Mouse (Mus musculus): ENCODE data around the gene Nfkbie.

The Nfkbie gene

GRCm38 (mm10) chr17:45596631-45597396 lies 41.3 kb downstream of the Nfkbie start:
- no peak for DNase-seq (ENCODE audit: low read depth, low spot score)

- DNase-seq (ENCODE audit: low read depth, low spot score) = no peak
Measured at GRCm38 (mm10) chr17:45597787-45598186, 42.3 kb downstream of the Nfkbie start.

DNA sequence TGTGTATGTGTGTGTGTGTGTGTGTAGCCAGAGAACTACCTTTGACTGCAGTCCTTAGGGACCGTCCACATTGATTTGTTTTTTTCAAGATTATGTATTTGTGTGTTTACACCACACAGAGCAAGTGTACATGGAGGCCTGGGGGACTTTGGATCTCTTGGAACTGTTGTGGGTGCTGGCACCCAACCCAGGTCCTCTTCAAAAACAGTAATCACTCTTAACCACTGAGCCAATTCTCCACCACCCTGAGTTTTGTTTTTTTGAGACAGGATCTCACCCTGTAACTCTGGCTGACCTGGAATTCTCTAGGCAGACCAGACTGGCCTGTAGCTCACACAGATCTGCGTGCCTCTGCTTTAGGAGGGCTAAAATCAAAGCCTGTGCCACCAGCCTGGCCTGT lies 42.9 kb downstream of the Nfkbie start:
- no peak for DNase-seq (ENCODE audit: low read depth, low spot score)

DNA sequence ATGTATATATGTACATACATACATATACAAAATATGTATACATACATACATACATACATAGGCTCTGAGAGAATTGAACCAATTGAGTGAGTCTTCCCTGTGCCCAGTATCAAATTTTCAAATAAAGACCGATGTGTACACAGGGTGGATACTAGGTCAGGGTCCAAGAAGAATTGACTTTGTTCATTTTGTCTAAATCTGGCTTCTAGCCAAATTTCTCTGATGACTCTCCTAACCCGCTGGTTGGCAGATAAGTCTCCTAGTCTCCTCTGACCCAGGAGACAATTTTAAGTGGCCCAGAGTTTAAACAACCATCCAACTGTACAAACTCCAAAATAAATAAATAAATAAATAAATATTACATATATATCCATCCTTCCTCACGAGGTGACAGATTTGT lies 43.4 kb downstream of the Nfkbie start:
- DNase-seq (ENCODE audit: low read depth, low spot score) = no peak

DNA sequence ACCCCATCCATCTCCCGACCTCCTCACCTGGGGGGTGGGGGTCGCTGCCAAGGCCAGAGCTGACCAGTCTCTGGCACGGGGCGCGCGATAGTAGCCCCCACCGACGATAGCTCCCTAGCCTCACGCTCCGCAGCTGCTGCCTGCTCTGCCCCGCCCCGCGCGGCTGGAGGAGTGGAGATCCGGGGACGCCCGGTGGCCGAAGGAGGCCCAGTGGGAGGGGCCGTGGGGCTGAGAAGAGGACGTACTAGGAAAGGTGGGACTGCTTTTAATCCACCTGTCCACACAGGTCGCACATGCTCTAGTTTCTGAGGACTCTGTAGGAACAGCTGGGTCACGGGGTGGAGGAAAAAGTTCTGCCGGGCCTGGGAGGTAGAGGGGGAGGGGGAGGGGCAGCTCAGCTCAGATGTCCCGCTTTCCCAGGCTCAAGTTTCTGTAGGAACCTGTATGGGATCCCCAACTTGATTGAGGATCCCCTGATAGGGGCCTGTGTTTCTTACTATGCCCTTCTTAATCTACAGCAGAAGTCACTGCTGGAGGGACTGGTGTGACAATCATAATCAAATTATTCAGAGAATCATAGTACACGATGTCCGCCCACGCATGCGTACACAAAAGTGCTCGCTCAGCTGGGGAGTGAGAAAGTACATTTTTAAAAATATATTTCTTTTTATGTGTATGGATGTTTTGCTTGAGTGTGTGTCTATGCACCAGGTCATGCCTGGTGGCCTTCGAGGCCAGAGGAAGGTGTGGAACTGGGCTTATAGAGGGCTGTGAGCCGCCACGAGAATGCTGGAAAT lies 44.1 kb downstream of the Nfkbie start, which contains the start of gene Slc29a1:
TSS of gene Slc29a1 (minus strand) at position 161 of the 797 bp plus-strand sequence.
- no peak for DNase-seq (ENCODE audit: low read depth, low spot score)

GRCm38 (mm10) chr17:45600267-45600666 lies 44.8 kb downstream of the Nfkbie start:
- DNase-seq (ENCODE audit: low read depth, low spot score) = no peak

- no peak for DNase-seq (ENCODE audit: low read depth, low spot score)
Measured at GRCm38 (mm10) chr17:45601325-45601724, 45.8 kb downstream of the Nfkbie start.

- no peak for DNase-seq (ENCODE audit: low read depth, low spot score)
Measured at GRCm38 (mm10) chr17:45601877-45602304, 46.4 kb downstream of the Nfkbie start, which contains the start of gene Mymx. Gene Mymx (minus strand): TSS chr17:45602102.

- DNase-seq (ENCODE audit: low read depth, low spot score) = no peak
Measured at GRCm38 (mm10) chr17:45602984-45603383, 47.5 kb downstream of the Nfkbie start.

- no peak for DNase-seq (ENCODE audit: low read depth, low spot score)
Measured at GRCm38 (mm10) chr17:45606992-45607879, 51.7 kb downstream of the Nfkbie start.

- DNase-seq (ENCODE audit: low read depth, low spot score) = no peak
Measured at GRCm38 (mm10) chr17:45608396-45608795, 52.9 kb downstream of the Nfkbie start.

- no peak for DNase-seq (ENCODE audit: low read depth, low spot score)
Measured at GRCm38 (mm10) chr17:45610144-45610866, 54.8 kb downstream of the Nfkbie start.

DNA sequence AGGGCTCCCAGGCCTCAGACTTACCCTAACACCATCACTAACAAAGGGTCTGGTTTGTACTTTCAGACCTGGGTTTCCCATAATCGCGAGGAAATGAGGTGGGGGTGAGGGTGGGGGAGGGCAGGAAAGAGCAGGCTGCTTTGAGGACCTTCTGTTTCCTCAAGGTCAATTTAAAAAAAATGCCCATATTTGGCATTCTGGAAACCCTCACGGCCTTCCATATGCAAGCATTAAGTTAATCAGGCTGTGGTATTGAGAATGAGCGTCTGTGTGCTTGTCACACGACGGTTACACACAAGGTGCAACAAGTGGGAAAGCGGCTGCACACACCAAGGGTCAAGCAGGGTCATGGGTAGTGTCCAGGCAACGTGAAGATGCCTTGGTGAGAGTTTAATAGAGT lies 56.5 kb downstream of the Nfkbie start:
- no peak for DNase-seq (ENCODE audit: low read depth, low spot score)

All from forelimb bud, embryonic 11.5 days (tissue).